Mouse (Mus musculus) adrenal gland, postnatal 0 days (tissue): Measurements from ENCODE around the gene Sqor. TPM values are rescaled to one million over a fixed set of nuclear protein-coding genes. Genes with fewer than 3 reads are reported as not detected.

Experiments
- polyA plus RNA-seq: library from polyadenylated mRNA; unstranded; fragments of >200 nt; fragmentation: Nextera tagmentation; extraction: Ambion mirVana; gene quantifications from 2 replicates; pipeline ENCODE4 v1.2.1, GENCODE M21; 2015

Gene Sqor
- 50.9 and 79.5 TPM in 2 replicates for polyA plus RNA-seq

GRCm38 (mm10) chr2:122765071-122765793 is at the start of gene Sqor:
TSS of gene Sqor (plus strand) at chr2:122765237.

GRCm38 (mm10) chr2:122737894-122738830 is 26.9 kb upstream of the Sqor start, which contains the start of gene Bloc1s6:
TSS of gene Bloc1s6 (plus strand) at chr2:122738503.

Other genes starting within 250 kb of the Sqor start
- gene Gatm, start 153.9 kb upstream of the Sqor start, polyA plus RNA-seq = 18.3 and 24.4 TPM in 2 replicates
- 2.8 and 5.1 TPM in 2 replicates for gene AA467197, start 128.3 kb upstream of the Sqor start, polyA plus RNA-seq
- gene Slc30a4, start 62.6 kb upstream of the Sqor start, polyA plus RNA-seq = 7.9 and 9.5 TPM in 2 replicates
- 38.6 and 52.4 TPM in 2 replicates for gene Bloc1s6, start 26.7 kb upstream of the Sqor start, polyA plus RNA-seq